Mouse (Mus musculus) NIH3T3 (cell line): ENCODE measurements at regions not wholly inside any gene's neighbourhood (a gene's known extent, or its start where the extent isn't known, plus 50 kb on each side); places are given as distances from the start of the nearest gene placed in this dataset.
A peak's percentile ranks its signal among the peaks of the same experiment; 100 is the strongest.

ENCODE experiments used
- DNase-seq: peaks from one replicate; pipeline ENCODE4 v3.0.0-alpha.2; 2012; ENCODE audit warnings: low read depth

GRCm38 (mm10) chr14:46223008-46223407 lies 156.2 kb upstream of the Gm15217 start:
- DNase-seq: no peak

- DNase-seq: no peak
Observed at GRCm38 (mm10) chr14:46224421-46224950, 154.7 kb upstream of the Gm15217 start.

- no peak for DNase-seq
Observed at GRCm38 (mm10) chr14:46225851-46226608, 153.2 kb upstream of the Gm15217 start.

GRCm38 (mm10) chr14:46234040-46234439 lies 145.2 kb upstream of the Gm15217 start:
- DNase-seq: no peak

GRCm38 (mm10) chr14:46234835-46235234 lies 144.4 kb upstream of the Gm15217 start:
- DNase-seq: no peak

- DNase-seq: peak; percentile 13
Observed at GRCm38 (mm10) chr14:46240046-46240800, 139.0 kb upstream of the Gm15217 start.

- no peak for DNase-seq
Observed at GRCm38 (mm10) chr14:46240896-46241295, 138.3 kb upstream of the Gm15217 start.

- no peak for DNase-seq
Observed at GRCm38 (mm10) chr14:46247491-46248484, 131.4 kb upstream of the Gm15217 start.

GRCm38 (mm10) chr14:46249141-46249540 lies 130.1 kb upstream of the Gm15217 start:
- no peak for DNase-seq

- no peak for DNase-seq
Observed at GRCm38 (mm10) chr14:46255261-46255660, 124.0 kb upstream of the Gm15217 start.

GRCm38 (mm10) chr14:46256336-46256735 lies 122.9 kb upstream of the Gm15217 start:
- DNase-seq: no peak

GRCm38 (mm10) chr14:46257311-46257710 lies 121.9 kb upstream of the Gm15217 start:
- no peak for DNase-seq

GRCm38 (mm10) chr14:46258551-46258950 lies 120.7 kb upstream of the Gm15217 start:
- DNase-seq: no peak

GRCm38 (mm10) chr14:46260291-46260980 lies 118.8 kb upstream of the Gm15217 start:
- DNase-seq: no peak

GRCm38 (mm10) chr14:46275455-46275854 lies 103.8 kb upstream of the Gm15217 start:
- DNase-seq: no peak

GRCm38 (mm10) chr14:46276926-46277831 lies 102.0 kb upstream of the Gm15217 start:
- no peak for DNase-seq

GRCm38 (mm10) chr14:46277832-46278611 lies 101.2 kb upstream of the Gm15217 start:
- DNase-seq: no peak

- DNase-seq: no peak
Observed at GRCm38 (mm10) chr14:46292398-46292797, 86.8 kb upstream of the Gm15217 start.

- DNase-seq: no peak
Observed at GRCm38 (mm10) chr14:46296275-46296674, 82.9 kb upstream of the Gm15217 start.
